Mouse (Mus musculus) forebrain, postnatal 0 days (tissue): ENCODE measurements around the gene Gm10722. TPM values are rescaled to one million over a fixed set of nuclear protein-coding genes. Genes with fewer than 3 reads are reported as not detected.
"Not testable (repeated sequence)": the region's sequence is repeated elsewhere in the genome, so short reads cannot be mapped to it uniquely, and the experiment has no call there.

Experiments used
- ATAC-seq: fragments of 200-750 bp; cut with Nextera tagmentation; 2 replicates; pipeline ENCODE4 v1.8.0; 2017; ENCODE audit warnings: mild to moderate bottlenecking, moderate library complexity
- DNase-seq: peaks from one replicate; pipeline ENCODE4 v3.0.0-alpha.2; 2015
- H3K27ac ChIP-seq: fragments of 300-500 bp; sonication (generic); 2 replicates; pipeline ENCODE4 v1.5.1; 2014; ENCODE audit warnings: low read depth, mild to moderate bottlenecking, antibody characterized with exemption, low read length, moderate library complexity, mixed read lengths
- H3K27me3 ChIP-seq: fragments of 300-500 bp; sonication (generic); 2 replicates; pipeline ENCODE4 v1.6.1; 2014; ENCODE audit warnings: mild to moderate bottlenecking, low read length, mixed read lengths; ENCODE audit not compliant: insufficient read depth
- H3K36me3 ChIP-seq: fragments of 300-500 bp; sonication (generic); 2 replicates; pipeline ENCODE4 v1.6.1; 2014; ENCODE audit warnings: mild to moderate bottlenecking, moderate library complexity; ENCODE audit not compliant: insufficient read depth
- H3K4me1 ChIP-seq: fragments of 300-500 bp; sonication (generic); 2 replicates; pipeline ENCODE4 v1.6.1; 2014; ENCODE audit warnings: antibody characterized with exemption; ENCODE audit not compliant: insufficient read depth
- H3K4me2 ChIP-seq: fragments of 300-500 bp; sonication (generic); 2 replicates; pipeline ENCODE4 v1.6.1; 2014; ENCODE audit warnings: low read depth, mild to moderate bottlenecking, moderate library complexity
- H3K4me3 ChIP-seq: fragments of 300-500 bp; sonication (generic); 2 replicates; pipeline ENCODE4 v1.5.1; 2014; ENCODE audit warnings: low read depth, low read length, mixed read lengths
- H3K9ac ChIP-seq: fragments of 300-500 bp; sonication (generic); 2 replicates; pipeline ENCODE4 v1.6.1; 2014; ENCODE audit warnings: mild to moderate bottlenecking
- H3K9me3 ChIP-seq: fragments of 300-500 bp; sonication (generic); 2 replicates; pipeline ENCODE4 v1.6.1; 2016; ENCODE audit warnings: low read length
- WGBS: fragments of 180-500 bp; shearing (Covaris S2); extraction: QIAGEN DNeasy Blood & Tissue Kit; methylation state at CpG from one replicate; pipeline ENCODE4 v1.1.7; 2014; 5-methylcytosine and 5-hydroxymethylcytosine counted together
- polyA plus RNA-seq: library from polyadenylated mRNA; unstranded; fragments of >200 nt; fragmentation: Nextera tagmentation; extraction: Ambion mirVana; gene quantifications from 2 replicates; pipeline ENCODE4 v1.2.1, GENCODE M21; 2015
- total RNA-seq: library from RNA; depleted of rRNA; stranded (reverse); fragments of >200 nt; gene quantifications from 2 replicates; pipeline ENCODE4 v1.2.3, GENCODE M21; 2014; rRNA removed

Gm10722 gene
- not detected in 2 replicates for total RNA-seq
- not detected in 2 replicates for polyA plus RNA-seq

- H3K4me3 ChIP-seq, H3K36me3 ChIP-seq, ATAC-seq, H3K4me1 ChIP-seq, H3K27me3 ChIP-seq, H3K27ac ChIP-seq, H3K9me3 ChIP-seq, H3K4me2 ChIP-seq, H3K9ac ChIP-seq: not testable (repeated sequence)
- DNase-seq, result peak; percentile 30
- 70% methylated on average over 12 of the region's 12 CpGs for WGBS
Observed at GRCm38 (mm10) chr9:3000445-3000972, at the start of gene Gm10722. Gene Gm10722 (plus strand): TSS chr9:3000922.

GRCm38 (mm10) chr9:3001006-3001405 is 284 bp downstream of the Gm10722 start:
- not testable (repeated sequence) for H3K36me3 ChIP-seq, H3K4me3 ChIP-seq, H3K9ac ChIP-seq, ATAC-seq, H3K9me3 ChIP-seq, H3K4me2 ChIP-seq, DNase-seq, H3K27me3 ChIP-seq, H3K4me1 ChIP-seq, H3K27ac ChIP-seq
- 66% methylated on average over 8 of the region's 8 CpGs for WGBS

- not testable (repeated sequence) for H3K9ac ChIP-seq, H3K27ac ChIP-seq, H3K27me3 ChIP-seq, H3K4me1 ChIP-seq, H3K4me2 ChIP-seq, H3K36me3 ChIP-seq, H3K4me3 ChIP-seq, H3K9me3 ChIP-seq
- DNase-seq (peak; percentile 22), ATAC-seq (peak; percentile 78)
- WGBS, result 62% methylated on average over 8 of the region's 11 CpGs
Observed at GRCm38 (mm10) chr9:3001948-3002659, 1.4 kb downstream of the Gm10722 start.

GRCm38 (mm10) chr9:3002794-3003396 is 2.2 kb downstream of the Gm10722 start, which contains the start of gene Gm11168:
Gene Gm11168 (plus strand): TSS chr9:3003346.
- H3K4me1 ChIP-seq, H3K4me2 ChIP-seq, H3K4me3 ChIP-seq, DNase-seq, H3K9ac ChIP-seq, ATAC-seq, H3K36me3 ChIP-seq, H3K9me3 ChIP-seq, H3K27ac ChIP-seq, H3K27me3 ChIP-seq: not testable (repeated sequence)
- 65% methylated on average over 6 of the region's 14 CpGs for WGBS

- not testable (repeated sequence) for H3K27me3 ChIP-seq, ATAC-seq, H3K36me3 ChIP-seq, H3K4me3 ChIP-seq, H3K4me1 ChIP-seq, H3K9ac ChIP-seq, H3K4me2 ChIP-seq, H3K27ac ChIP-seq, H3K9me3 ChIP-seq, DNase-seq
- WGBS, result 90% methylated on average over 1 of the region's 5 CpGs
Observed at GRCm38 (mm10) chr9:3006179-3006578, 5.5 kb downstream of the Gm10722 start.

GRCm38 (mm10) chr9:3006636-3007035 is 5.9 kb downstream of the Gm10722 start:
- H3K4me3 ChIP-seq, H3K9ac ChIP-seq, H3K9me3 ChIP-seq, H3K4me1 ChIP-seq, H3K36me3 ChIP-seq, H3K4me2 ChIP-seq, DNase-seq, H3K27ac ChIP-seq, H3K27me3 ChIP-seq: not testable (repeated sequence)
- WGBS, result 79% methylated on average over 7 of the region's 8 CpGs
- peak; percentile 69 for ATAC-seq

- not testable (repeated sequence) for ATAC-seq, H3K4me2 ChIP-seq, H3K9ac ChIP-seq, H3K4me3 ChIP-seq, H3K27me3 ChIP-seq, H3K9me3 ChIP-seq, H3K27ac ChIP-seq, H3K4me1 ChIP-seq, H3K36me3 ChIP-seq
- DNase-seq, result peak; percentile 12
- WGBS, result 71% methylated on average over 6 of the region's 9 CpGs
Observed at GRCm38 (mm10) chr9:3007272-3007671, 6.5 kb downstream of the Gm10722 start.

GRCm38 (mm10) chr9:3009331-3009730 is 8.6 kb downstream of the Gm10722 start:
- not testable (repeated sequence) for DNase-seq, H3K27ac ChIP-seq, H3K9me3 ChIP-seq, H3K27me3 ChIP-seq, H3K9ac ChIP-seq, H3K4me1 ChIP-seq, H3K36me3 ChIP-seq, H3K4me2 ChIP-seq, H3K4me3 ChIP-seq
- WGBS, result no CpG with 5 or more reads among the region's 5 CpGs
- ATAC-seq, result 0 out of 2 replicates have a peak, but pooled peaks have one; percentile 32

GRCm38 (mm10) chr9:3012054-3012621 is 11.4 kb downstream of the Gm10722 start:
- WGBS, result 95% methylated on average over 2 of the region's 7 CpGs

GRCm38 (mm10) chr9:3012733-3013279 is 12.1 kb downstream of the Gm10722 start, which contains the start of gene Gm10721:
Gene Gm10721 (plus strand): TSS chr9:3013140.
- H3K4me2 ChIP-seq, H3K4me1 ChIP-seq, H3K27me3 ChIP-seq, H3K4me3 ChIP-seq, ATAC-seq, H3K9ac ChIP-seq, H3K9me3 ChIP-seq, H3K36me3 ChIP-seq, DNase-seq, H3K27ac ChIP-seq: not testable (repeated sequence)
- WGBS, result no CpG with 5 or more reads among the region's 11 CpGs

More at GRCm38 (mm10) chr9:3012054-3012621, 11.4 kb downstream of the Gm10722 start:
- not testable (repeated sequence) for H3K4me2 ChIP-seq, ATAC-seq, H3K36me3 ChIP-seq, H3K27ac ChIP-seq, H3K9me3 ChIP-seq, DNase-seq, H3K4me3 ChIP-seq, H3K9ac ChIP-seq, H3K27me3 ChIP-seq, H3K4me1 ChIP-seq
